11 mouse cellular contexts compared by ENCODE assay signal in the genomic region with DNA sequence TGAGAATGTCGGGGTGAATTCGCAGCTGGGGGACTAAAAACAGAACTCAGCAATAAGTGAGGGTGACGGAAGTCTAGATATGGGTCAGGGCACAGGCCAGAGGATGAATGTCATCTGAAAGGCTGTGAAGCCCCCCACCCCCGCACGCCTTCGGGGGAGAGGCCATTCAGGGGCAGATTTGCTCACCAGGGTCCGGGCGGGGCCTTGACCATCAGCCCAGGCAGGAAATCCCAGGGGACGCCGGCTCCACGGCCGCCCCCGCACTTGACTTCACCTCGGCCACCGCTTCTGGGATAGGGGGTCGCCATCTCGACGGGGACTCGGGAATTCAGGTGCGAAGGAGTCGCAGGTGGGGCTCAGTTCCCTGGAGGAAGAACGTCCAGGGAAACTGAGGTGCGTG. TPM values are rescaled to one million over a fixed set of nuclear protein-coding genes. Genes with fewer than 3 reads are reported as not detected.
DNase-seq lines count a peak whose midpoint lies in the region; ATAC-seq and TF ChIP-seq lines count a peak whose summit lies in the region.
"Had no signal": no experiment of that assay in that cellular context is flagged by ENCODE, and none has a peak within 500 bp of the region (broad histone marks: within the 10 kb centered on the region; RNA-seq: fewer than 3 reads in every experiment).

No protein-coding gene starts in this region.

- H3K27me3 ChIP-seq in kidney, embryonic 15.5 days, result peaks cover 71% of the 10 kb centered on the region
- peaks cover 79% of the 10 kb centered on the region for H3K27me3 ChIP-seq in embryonic facial prominence, embryonic 13.5 days
- H3K27me3 ChIP-seq in hindbrain, postnatal 0 days (ENCODE audit: insufficient read depth, low read length), result peaks cover 45% of the 10 kb centered on the region
- H3K27me3 ChIP-seq in midbrain, embryonic 16.5 days (ENCODE audit: control insufficient read depth, insufficient read depth, low read depth, low read length), result peaks cover 57% of the 10 kb centered on the region
- H3K27me3 ChIP-seq: CH12.LX had no signal

- no peaks in the 10 kb centered on the region for H3K9me3 ChIP-seq in kidney, embryonic 15.5 days (replicated peaks)
- H3K9me3 ChIP-seq in embryonic facial prominence, embryonic 13.5 days, result peaks cover 4% of the 10 kb centered on the region; the same call in 1 of the 2 replicates
- no peaks in the 10 kb centered on the region for H3K9me3 ChIP-seq in hindbrain, postnatal 0 days (ENCODE audit: low read length)
- no peaks in the 10 kb centered on the region for H3K9me3 ChIP-seq in midbrain, embryonic 16.5 days (replicated peaks; ENCODE audit: control insufficient read depth, low read length, poor library complexity, severe bottlenecking)

- no peak overlapping the region for H3K27ac ChIP-seq in kidney, embryonic 15.5 days
- no peak overlapping the region for H3K27ac ChIP-seq in embryonic facial prominence, embryonic 13.5 days
- no peak overlapping the region for H3K27ac ChIP-seq in hindbrain, postnatal 0 days
- H3K27ac ChIP-seq in midbrain, embryonic 16.5 days (ENCODE audit: low read length), result no peak overlapping the region

- H3K4me2 ChIP-seq in kidney, embryonic 15.5 days, result peak overlapping the region; percentile 69
- H3K4me2 ChIP-seq in embryonic facial prominence, embryonic 13.5 days, result peak overlapping the region; percentile 54
- H3K4me2 ChIP-seq in hindbrain, postnatal 0 days (ENCODE audit: low read depth, low read length), result peak overlapping the region; percentile 62
- H3K4me2 ChIP-seq in midbrain, embryonic 16.5 days (ENCODE audit: low read length), result peak overlapping the region; percentile 70

- ATAC-seq in kidney, embryonic 15.5 days (replicated peaks; ENCODE audit: low FRiP score), result no peak
- no peak for ATAC-seq in embryonic facial prominence, embryonic 13.5 days (ENCODE audit: insufficient number of reproducible peaks, insufficient read depth, low FRiP score, low TSS enrichment, low read depth)
- ATAC-seq in hindbrain, postnatal 0 days, result no peak
- no peak for ATAC-seq in midbrain, embryonic 16.5 days

- no peak for TF ChIP-seq CTCF in hindbrain, postnatal 0 days (IDR thresholded peaks at IDR 0.05; ENCODE audit: low read depth)

- H3K4me3 ChIP-seq in kidney, embryonic 15.5 days (replicated peaks), result peak overlapping the region; percentile 43
- peak overlapping the region; percentile 33 for H3K4me3 ChIP-seq in embryonic facial prominence, embryonic 13.5 days
- H3K4me3 ChIP-seq in hindbrain, postnatal 0 days (ENCODE audit: low read length), result peak overlapping the region; percentile 37
- peak overlapping the region; percentile 39 for H3K4me3 ChIP-seq in midbrain, embryonic 16.5 days (ENCODE audit: low read depth, low read length)

- H3K9ac ChIP-seq in kidney, embryonic 15.5 days, result no peak overlapping the region
- H3K9ac ChIP-seq in embryonic facial prominence, embryonic 13.5 days, result 0 out of 2 replicates have a peak overlapping the region, but pooled peaks have one; percentile 40
- no peak overlapping the region for H3K9ac ChIP-seq in hindbrain, postnatal 0 days (replicated peaks; ENCODE audit: low read length)
- H3K9ac ChIP-seq in midbrain, embryonic 16.5 days (ENCODE audit: low read depth, low read length), result peak overlapping the region; percentile 38

- no peak for DNase-seq in kidney, adult 8-10 months
- no peak for DNase-seq in hindbrain, postnatal 0 days (ENCODE audit: low spot score)
- DNase-seq in cerebellum, postnatal 36 days, result no peak
- DNase-seq in right cerebral cortex, postnatal 36 days (ENCODE audit: low spot score in 2 of 2), result no peak
- DNase-seq in right cerebral cortex, adult 18-20 months, result no peak
- DNase-seq: adrenal gland, postnatal 36 days had no signal

- H3K4me1 ChIP-seq in kidney, embryonic 15.5 days, result peaks cover 31% of the 10 kb centered on the region
- H3K4me1 ChIP-seq in embryonic facial prominence, embryonic 13.5 days, result peaks cover 17% of the 10 kb centered on the region
- peaks cover 4% of the 10 kb centered on the region; the same call in 1 of the 2 replicates for H3K4me1 ChIP-seq in hindbrain, postnatal 0 days (ENCODE audit: insufficient read depth, low read length)
- peaks cover 15% of the 10 kb centered on the region for H3K4me1 ChIP-seq in midbrain, embryonic 16.5 days (ENCODE audit: control insufficient read depth, insufficient read depth, low read length)

- 3% methylated on average over 23 of the region's 23 CpGs for WGBS in kidney, embryonic 15.5 days
- 3% methylated on average over 23 of the region's 23 CpGs for WGBS in embryonic facial prominence, embryonic 13.5 days
- WGBS in hindbrain, postnatal 0 days, result 5% methylated on average over 23 of the region's 23 CpGs
- 5% methylated on average over 23 of the region's 23 CpGs for WGBS in midbrain, embryonic 16.5 days

- H3K36me3 ChIP-seq in kidney, embryonic 15.5 days, result no peaks in the 10 kb centered on the region
- H3K36me3 ChIP-seq in embryonic facial prominence, embryonic 13.5 days, result no peaks in the 10 kb centered on the region
- no peaks in the 10 kb centered on the region for H3K36me3 ChIP-seq in hindbrain, postnatal 0 days (ENCODE audit: insufficient read depth, low read length)
- no peaks in the 10 kb centered on the region for H3K36me3 ChIP-seq in midbrain, embryonic 16.5 days (ENCODE audit: control insufficient read depth, insufficient read depth, low read length)

RNA-seq across cellular contexts. Expression of a gene that starts 2.2 kb away (rescaled TPM):
- polyA plus RNA-seq in kidney, embryonic 15.5 days (2015; fragmentation: Nextera tagmentation; extraction: Ambion mirVana), result 0.38 and 0.51 TPM in 2 replicates
- 0.42 and 0.61 TPM in 2 replicates for polyA plus RNA-seq in embryonic facial prominence, embryonic 13.5 days (2015; fragmentation: Nextera tagmentation; extraction: Ambion mirVana)
- 9.0 and 13.9 TPM in 2 replicates for total RNA-seq in hindbrain, postnatal 0 days (2014; rRNA removed)
- 7.6 and 7.9 TPM in 2 replicates for polyA plus RNA-seq in hindbrain, postnatal 0 days (2015; fragmentation: Nextera tagmentation; extraction: Ambion mirVana)
- polyA plus RNA-seq in midbrain, embryonic 16.5 days (2015; fragmentation: Nextera tagmentation; extraction: Ambion mirVana), result 4.2 and 6.4 TPM in 2 replicates
- total RNA-seq: adrenal gland, postnatal 36 days; hematopoietic stem cell, adult 5-6 weeks had no signal

RNA-seq across cellular contexts. Expression of a gene that starts 22.7 kb away (rescaled TPM):
- 51.0 and 55.9 TPM in 2 replicates for polyA plus RNA-seq in kidney, embryonic 15.5 days (2015; fragmentation: Nextera tagmentation; extraction: Ambion mirVana)
- 46.6 and 52.1 TPM in 2 replicates for polyA plus RNA-seq in embryonic facial prominence, embryonic 13.5 days (2015; fragmentation: Nextera tagmentation; extraction: Ambion mirVana)
- 71.7 and 72.6 TPM in 2 replicates for total RNA-seq in hindbrain, postnatal 0 days (2014; rRNA removed)
- polyA plus RNA-seq in hindbrain, postnatal 0 days (2015; fragmentation: Nextera tagmentation; extraction: Ambion mirVana), result 102 and 114 TPM in 2 replicates
- 66.9 and 75.6 TPM in 2 replicates for polyA plus RNA-seq in midbrain, embryonic 16.5 days (2015; fragmentation: Nextera tagmentation; extraction: Ambion mirVana)

Comparison
In these comparisons a context has a peak if more than half of its experiments do, and no peak if none do; other contexts are left out.
1. H3K9ac ChIP-seq: peak in embryonic facial prominence, embryonic 13.5 days (single experiment) and midbrain, embryonic 16.5 days (single experiment); none in kidney, embryonic 15.5 days (single experiment) and hindbrain, postnatal 0 days (single experiment).
2. Peak in every context shown above with its lines, with median percentiles within 50 percentile points of each other: H3K4me2 ChIP-seq and H3K4me3 ChIP-seq.